Mouse (Mus musculus) liver, postnatal 0 days (tissue): ENCODE data around the gene Ube2e3. TPM values are rescaled to one million over a fixed set of nuclear protein-coding genes. Genes with fewer than 3 reads are reported as not detected.

Experiments
- ATAC-seq: fragments of 200-750 bp; cut with Nextera tagmentation; 2 replicates; pipeline ENCODE4 v1.8.0; 2017; ENCODE audit warnings: mild to moderate bottlenecking, moderate library complexity
- DNase-seq: peaks from one replicate; pipeline ENCODE4 v3.0.0-alpha.2; 2016
- H3K27ac ChIP-seq: fragments of 300-500 bp; sonication (generic); 2 replicates; pipeline ENCODE4 v1.5.1; 2014; ENCODE audit warnings: antibody characterized with exemption, moderate library complexity, mild to moderate bottlenecking, low read depth
- H3K27me3 ChIP-seq: fragments of 300-500 bp; sonication (generic); 2 replicates; pipeline ENCODE4 v1.6.1; 2014; ENCODE audit warnings: low read length, control low read depth, mixed read lengths; ENCODE audit not compliant: insufficient read depth
- H3K36me3 ChIP-seq: fragments of 300-500 bp; sonication (generic); replicated peaks from 2 replicates; pipeline ENCODE4 v1.6.1; 2014; ENCODE audit warnings: mild to moderate bottlenecking, control low read depth, low read length, moderate library complexity, mixed read lengths; ENCODE audit not compliant: insufficient read depth
- H3K4me1 ChIP-seq: fragments of 300-500 bp; sonication (generic); 2 replicates; pipeline ENCODE4 v1.6.1; 2014; ENCODE audit warnings: antibody characterized with exemption, mild to moderate bottlenecking, control low read depth; ENCODE audit not compliant: insufficient read depth
- H3K4me2 ChIP-seq: fragments of 300-500 bp; sonication (generic); 2 replicates; pipeline ENCODE4 v1.6.1; 2014; ENCODE audit warnings: low read depth, mild to moderate bottlenecking, low read length, moderate library complexity, mixed read lengths
- H3K4me3 ChIP-seq: fragments of 300-500 bp; sonication (generic); 2 replicates; pipeline ENCODE4 v1.5.1; 2014; ENCODE audit warnings: low read depth, low read length
- H3K9ac ChIP-seq: fragments of 300-500 bp; sonication (generic); replicated peaks from 2 replicates; pipeline ENCODE4 v1.6.1; 2014; ENCODE audit warnings: mild to moderate bottlenecking, moderate library complexity
- H3K9me3 ChIP-seq: fragments of 300-500 bp; sonication (generic); 2 replicates; pipeline ENCODE4 v1.6.1; 2016; ENCODE audit warnings: mild to moderate bottlenecking, control low read depth, low read length, mixed read lengths
- CTCF ChIP-seq: sonication (generic); IDR thresholded peaks from 2 replicates; pipeline ENCODE4 v1.5.1; 2016; ENCODE audit warnings: antibody characterized with exemption, low read depth
- EP300 ChIP-seq: IDR thresholded peaks from 2 replicates; pipeline ENCODE4 v1.6.1; 2016; ENCODE audit warnings: antibody characterized with exemption, low read depth, mild to moderate bottlenecking
- WGBS: fragments of 180-500 bp; shearing (Covaris S2); extraction: QIAGEN DNeasy Blood & Tissue Kit; methylation state at CpG from one replicate; pipeline ENCODE4 v1.1.7; 2014; ENCODE audit not compliant: insufficient replicate concordance; 5-methylcytosine and 5-hydroxymethylcytosine counted together
- polyA plus RNA-seq: library from polyadenylated mRNA; unstranded; fragments of >200 nt; fragmentation: Nextera tagmentation; extraction: Ambion mirVana; gene quantifications from 2 replicates; pipeline ENCODE4 v1.2.1, GENCODE M21; 2015

Gene Ube2e3
- polyA plus RNA-seq, 1 experiment from 2014 or later, result 46.8 TPM

GRCm38 (mm10) chr2:78868951-78869720 lies 1.2 kb downstream of the Ube2e3 start:
- Histone ChIP-seq H3K27ac (peak overlapping the region; percentile 98), H3K27me3 (no peaks in the 10 kb centered on the region)

GRCm38 (mm10) chr2:78869721-78870442 lies 2.0 kb downstream of the Ube2e3 start:
- Histone ChIP-seq H3K27me3 (no peaks in the 10 kb centered on the region), H3K9me3 (no peaks in the 10 kb centered on the region), H3K9ac (peak overlapping the region; percentile 100), H3K27ac (peak overlapping the region; percentile 98), H3K36me3 (0 out of 2 replicates have a peak, but pooled peaks cover 6% of the 10 kb centered on the region), H3K4me1 (peaks cover 23% of the 10 kb centered on the region), H3K4me2 (peak overlapping the region; percentile 94), H3K4me3 (peak overlapping the region; percentile 95)
- no peak for TF ChIP-seq CTCF
- TF ChIP-seq EP300, result no peak
- WGBS, result 2% methylated on average over 35 of the region's 35 CpGs
- ATAC-seq (no peak), DNase-seq (no peak)

More at GRCm38 (mm10) chr2:78868951-78869720, 1.2 kb downstream of the Ube2e3 start:
- DNase-seq, result peak; percentile 89
- under 1% methylated on average over 55 of the region's 114 CpGs for WGBS
- Histone ChIP-seq H3K9ac (peak overlapping the region; percentile 100), H3K4me1 (peaks cover 23% of the 10 kb centered on the region), H3K4me3 (peak overlapping the region; percentile 95), H3K4me2 (peak overlapping the region; percentile 94), H3K9me3 (no peaks in the 10 kb centered on the region), H3K36me3 (0 out of 2 replicates have a peak, but pooled peaks cover 6% of the 10 kb centered on the region)
- TF ChIP-seq CTCF (peak; percentile 63), EP300 (no peak)
- peak; percentile 80 for ATAC-seq

GRCm38 (mm10) chr2:78870443-78871025 lies 2.6 kb downstream of the Ube2e3 start:
- Histone ChIP-seq H3K9me3 (no peaks in the 10 kb centered on the region), H3K4me3 (peak overlapping the region; percentile 95), H3K4me2 (peak overlapping the region; percentile 94), H3K27me3 (no peaks in the 10 kb centered on the region), H3K36me3 (0 out of 2 replicates have a peak, but pooled peaks cover 6% of the 10 kb centered on the region), H3K4me1 (peaks cover 23% of the 10 kb centered on the region), H3K27ac (peak overlapping the region; percentile 98; the same call in 1 of the 2 replicates), H3K9ac (peak overlapping the region; percentile 100)
- TF ChIP-seq CTCF, result no peak
- no peak for TF ChIP-seq EP300
- ATAC-seq (no peak), DNase-seq (no peak)
- WGBS, result 14% methylated on average over 10 of the region's 10 CpGs

GRCm38 (mm10) chr2:78871971-78872860 lies 4.3 kb downstream of the Ube2e3 start:
- H3K9me3 ChIP-seq, result no peaks in the 10 kb centered on the region
- ATAC-seq, result no peak
- H3K27me3 ChIP-seq, result no peaks in the 10 kb centered on the region
- WGBS, result 46% methylated on average over 8 of the region's 8 CpGs
- TF ChIP-seq CTCF, result peak; percentile 37
- TF ChIP-seq EP300, result no peak
- 0 out of 2 replicates have a peak overlapping the region, but pooled peaks have one; percentile 3 for H3K9ac ChIP-seq
- peak overlapping the region; percentile 18 for H3K4me2 ChIP-seq
- DNase-seq, result no peak
- no peak overlapping the region for H3K4me3 ChIP-seq
- H3K36me3 ChIP-seq, result 0 out of 2 replicates have a peak, but pooled peaks cover 6% of the 10 kb centered on the region
- H3K4me1 ChIP-seq, result peaks cover 23% of the 10 kb centered on the region
- H3K27ac ChIP-seq, result no peak overlapping the region

- Histone ChIP-seq H3K4me3 (no peak overlapping the region), H3K4me2 (no peak overlapping the region), H3K27ac (no peak overlapping the region), H3K4me1 (peaks cover 18% of the 10 kb centered on the region), H3K9ac (no peak overlapping the region), H3K36me3 (0 out of 2 replicates have a peak, but pooled peaks cover 6% of the 10 kb centered on the region), H3K27me3 (no peaks in the 10 kb centered on the region), H3K9me3 (no peaks in the 10 kb centered on the region)
- no peak for TF ChIP-seq CTCF
- no peak for TF ChIP-seq EP300
- no peak for DNase-seq
- 57% methylated on average over 2 of the region's 2 CpGs for WGBS
- ATAC-seq, result no peak
Measured at GRCm38 (mm10) chr2:78873946-78874345, 6.0 kb downstream of the Ube2e3 start.
